Mouse (Mus musculus): ENCODE measurements around the gene Dthd1. TPM values are rescaled to one million over a fixed set of nuclear protein-coding genes. Genes with fewer than 3 reads are reported as not detected.

The Dthd1 gene
- polyA plus RNA-seq, 1 experiment from 2014 or later, result not detected

DNA sequence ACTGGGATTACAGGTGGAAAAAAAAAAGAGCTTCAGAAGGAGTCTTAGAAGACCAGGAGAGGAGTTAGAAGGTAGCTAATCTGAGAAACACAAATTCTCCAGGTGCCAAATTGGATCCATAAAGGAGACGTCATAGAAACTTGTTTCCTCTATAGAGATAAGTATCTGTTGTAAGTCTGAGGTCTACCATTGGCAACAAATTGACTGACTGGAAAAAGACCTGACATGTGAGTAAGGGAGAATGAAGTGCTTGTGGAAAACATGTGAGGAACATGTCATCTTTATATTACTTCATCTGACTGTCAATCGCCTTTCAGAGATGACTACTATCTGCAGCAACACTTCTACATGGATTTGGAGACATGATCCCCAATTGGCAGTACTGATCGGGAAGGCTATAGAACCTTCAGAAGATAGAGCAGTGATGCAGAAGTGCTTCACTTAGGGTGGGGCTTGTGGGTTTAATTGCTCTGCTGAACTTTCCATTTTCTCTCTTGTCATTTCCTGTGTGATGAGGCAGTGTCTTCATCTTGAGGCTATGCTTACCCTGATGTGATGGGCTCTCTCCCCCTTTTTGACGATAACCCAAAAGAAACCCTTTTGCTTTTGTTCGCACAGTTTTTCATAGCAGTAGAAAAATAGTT, 22.6 kb upstream of the Dthd1 start:
- Histone ChIP-seq H3K4me1 (ENCODE audit: control insufficient read depth, insufficient read depth, low read length) (no peaks in the 10 kb centered on the region), H3K9ac (ENCODE audit: low read length) (no peak overlapping the region), H3K36me3 (ENCODE audit: control insufficient read depth, insufficient read depth, low read length) (no peaks in the 10 kb centered on the region), H3K4me3 (ENCODE audit: low read depth, low read length) (no peak overlapping the region), H3K9me3 (ENCODE audit: control insufficient read depth, low read length) (no peaks in the 10 kb centered on the region), H3K27me3 (ENCODE audit: control insufficient read depth, insufficient read depth, low read length) (no peaks in the 10 kb centered on the region), H3K4me2 (ENCODE audit: low read depth, severe bottlenecking) (no peak overlapping the region), H3K27ac (replicated peaks; ENCODE audit: low read depth, low read length) (no peak overlapping the region)
- DNase-seq (ENCODE audit: low spot score) (no peak), ATAC-seq (ENCODE audit: insufficient number of reproducible peaks, low FRiP score, low TSS enrichment, low read depth) (no peak)
- 89% methylated on average over 5 of the region's 5 CpGs for WGBS

GRCm38 (mm10) chr5:62792776-62793175, 20.8 kb upstream of the Dthd1 start:
- Histone ChIP-seq H3K9me3 (ENCODE audit: control insufficient read depth, low read length) (no peaks in the 10 kb centered on the region), H3K4me1 (ENCODE audit: control insufficient read depth, insufficient read depth, low read length) (no peaks in the 10 kb centered on the region), H3K4me2 (ENCODE audit: low read depth, severe bottlenecking) (no peak overlapping the region), H3K27ac (replicated peaks; ENCODE audit: low read depth, low read length) (no peak overlapping the region), H3K4me3 (ENCODE audit: low read depth, low read length) (no peak overlapping the region), H3K36me3 (ENCODE audit: control insufficient read depth, insufficient read depth, low read length) (no peaks in the 10 kb centered on the region), H3K27me3 (ENCODE audit: control insufficient read depth, insufficient read depth, low read length) (no peaks in the 10 kb centered on the region), H3K9ac (ENCODE audit: low read length) (no peak overlapping the region)
- DNase-seq (ENCODE audit: low spot score), result no peak
- no peak for ATAC-seq (ENCODE audit: insufficient number of reproducible peaks, low FRiP score, low TSS enrichment, low read depth)
- WGBS, result 87% methylated on average over 1 of the region's 1 CpGs

DNA sequence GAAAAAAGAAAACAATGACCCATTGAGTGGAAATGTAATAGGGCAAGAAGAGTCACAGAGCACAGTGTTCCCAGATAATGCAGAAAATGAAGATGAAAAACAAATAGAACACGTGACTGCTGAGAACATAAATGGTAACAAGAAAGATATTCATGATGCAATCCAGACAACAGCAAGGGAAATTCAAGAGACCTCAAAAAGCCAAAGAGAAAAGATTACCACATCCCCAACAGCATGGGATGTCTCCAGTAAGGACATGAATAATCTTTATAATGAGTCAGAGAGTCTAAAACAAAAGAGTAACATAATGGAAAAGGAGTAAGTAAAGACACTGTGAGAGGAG, 420 bp downstream of the Dthd1 start:
- Histone ChIP-seq H3K9ac (ENCODE audit: low read length) (no peak overlapping the region), H3K4me3 (ENCODE audit: low read depth, low read length) (no peak overlapping the region), H3K4me2 (ENCODE audit: low read depth, severe bottlenecking) (no peak overlapping the region), H3K36me3 (ENCODE audit: control insufficient read depth, insufficient read depth, low read length) (no peaks in the 10 kb centered on the region), H3K27me3 (ENCODE audit: control insufficient read depth, insufficient read depth, low read length) (no peaks in the 10 kb centered on the region), H3K27ac (replicated peaks; ENCODE audit: low read depth, low read length) (no peak overlapping the region), H3K4me1 (ENCODE audit: control insufficient read depth, insufficient read depth, low read length) (no peaks in the 10 kb centered on the region), H3K9me3 (ENCODE audit: control insufficient read depth, low read length) (no peaks in the 10 kb centered on the region)
- no peak for ATAC-seq (ENCODE audit: insufficient number of reproducible peaks, low FRiP score, low TSS enrichment, low read depth)
- DNase-seq (ENCODE audit: low spot score), result no peak
- WGBS, result 73% methylated on average over 1 of the region's 1 CpGs

DNA sequence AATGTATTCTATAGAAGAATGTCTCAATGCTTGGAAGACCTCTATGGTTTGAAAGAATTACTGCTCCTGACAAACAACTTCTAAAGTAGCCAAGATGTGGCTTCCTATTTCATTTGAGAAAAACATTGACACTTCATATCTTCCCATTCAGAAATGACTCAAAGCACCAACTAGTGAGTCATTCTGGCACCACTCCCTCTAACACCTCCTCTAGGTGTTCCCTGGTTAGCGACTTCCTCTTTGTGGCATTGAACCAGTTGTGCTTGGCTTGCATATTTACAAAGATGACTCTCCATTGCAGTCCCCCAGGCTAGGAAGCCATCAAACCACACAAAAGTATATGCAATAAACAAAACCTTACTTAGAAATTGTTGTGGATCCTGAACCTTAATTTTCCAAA, 2.1 kb downstream of the Dthd1 start:
- H3K9ac ChIP-seq (ENCODE audit: low read length), result no peak overlapping the region
- H3K36me3 ChIP-seq (ENCODE audit: control insufficient read depth, insufficient read depth, low read length), result no peaks in the 10 kb centered on the region
- ATAC-seq (ENCODE audit: insufficient number of reproducible peaks, low FRiP score, low TSS enrichment, low read depth) (no peak), DNase-seq (ENCODE audit: low spot score) (no peak)
- H3K4me3 ChIP-seq (ENCODE audit: low read depth, low read length), result no peak overlapping the region
- no peaks in the 10 kb centered on the region for H3K9me3 ChIP-seq (ENCODE audit: control insufficient read depth, low read length)
- H3K4me2 ChIP-seq (ENCODE audit: low read depth, severe bottlenecking), result no peak overlapping the region
- WGBS, result 77% methylated on average over 1 of the region's 1 CpGs
- no peak overlapping the region for H3K27ac ChIP-seq (replicated peaks; ENCODE audit: low read depth, low read length)
- no peaks in the 10 kb centered on the region for H3K27me3 ChIP-seq (ENCODE audit: control insufficient read depth, insufficient read depth, low read length)
- H3K4me1 ChIP-seq (ENCODE audit: control insufficient read depth, insufficient read depth, low read length), result no peaks in the 10 kb centered on the region

DNA sequence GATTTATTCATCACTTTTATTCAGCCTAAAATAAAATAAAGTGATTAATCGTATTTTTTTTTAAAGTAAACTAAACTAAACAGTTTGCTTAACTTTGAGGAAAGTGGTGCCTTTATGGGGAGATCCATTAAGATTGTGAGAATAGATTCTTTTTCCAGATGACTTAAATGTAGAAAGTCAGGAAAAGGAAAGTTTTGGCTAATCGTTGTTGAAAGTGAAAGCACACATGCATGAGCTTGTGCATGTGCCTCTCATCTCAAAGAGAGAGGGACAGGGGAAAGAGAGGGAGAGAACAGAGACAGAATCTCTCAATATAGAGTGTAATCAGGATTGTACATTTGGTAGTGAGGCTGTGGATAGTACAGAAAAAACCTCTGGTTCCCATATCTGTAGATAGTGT, 5.9 kb downstream of the Dthd1 start:
- Histone ChIP-seq H3K4me1 (ENCODE audit: control insufficient read depth, insufficient read depth, low read length) (no peaks in the 10 kb centered on the region), H3K9me3 (ENCODE audit: control insufficient read depth, low read length) (no peaks in the 10 kb centered on the region; the same call in 1 of the 2 replicates), H3K27me3 (ENCODE audit: control insufficient read depth, insufficient read depth, low read length) (no peaks in the 10 kb centered on the region), H3K4me3 (ENCODE audit: low read depth, low read length) (no peak overlapping the region), H3K9ac (ENCODE audit: low read length) (no peak overlapping the region), H3K36me3 (ENCODE audit: control insufficient read depth, insufficient read depth, low read length) (no peaks in the 10 kb centered on the region), H3K27ac (replicated peaks; ENCODE audit: low read depth, low read length) (no peak overlapping the region), H3K4me2 (ENCODE audit: low read depth, severe bottlenecking) (no peak overlapping the region)
- WGBS, result 81% methylated on average over 2 of the region's 2 CpGs
- no peak for DNase-seq (ENCODE audit: low spot score)
- ATAC-seq (ENCODE audit: insufficient number of reproducible peaks, low FRiP score, low TSS enrichment, low read depth), result no peak

DNA sequence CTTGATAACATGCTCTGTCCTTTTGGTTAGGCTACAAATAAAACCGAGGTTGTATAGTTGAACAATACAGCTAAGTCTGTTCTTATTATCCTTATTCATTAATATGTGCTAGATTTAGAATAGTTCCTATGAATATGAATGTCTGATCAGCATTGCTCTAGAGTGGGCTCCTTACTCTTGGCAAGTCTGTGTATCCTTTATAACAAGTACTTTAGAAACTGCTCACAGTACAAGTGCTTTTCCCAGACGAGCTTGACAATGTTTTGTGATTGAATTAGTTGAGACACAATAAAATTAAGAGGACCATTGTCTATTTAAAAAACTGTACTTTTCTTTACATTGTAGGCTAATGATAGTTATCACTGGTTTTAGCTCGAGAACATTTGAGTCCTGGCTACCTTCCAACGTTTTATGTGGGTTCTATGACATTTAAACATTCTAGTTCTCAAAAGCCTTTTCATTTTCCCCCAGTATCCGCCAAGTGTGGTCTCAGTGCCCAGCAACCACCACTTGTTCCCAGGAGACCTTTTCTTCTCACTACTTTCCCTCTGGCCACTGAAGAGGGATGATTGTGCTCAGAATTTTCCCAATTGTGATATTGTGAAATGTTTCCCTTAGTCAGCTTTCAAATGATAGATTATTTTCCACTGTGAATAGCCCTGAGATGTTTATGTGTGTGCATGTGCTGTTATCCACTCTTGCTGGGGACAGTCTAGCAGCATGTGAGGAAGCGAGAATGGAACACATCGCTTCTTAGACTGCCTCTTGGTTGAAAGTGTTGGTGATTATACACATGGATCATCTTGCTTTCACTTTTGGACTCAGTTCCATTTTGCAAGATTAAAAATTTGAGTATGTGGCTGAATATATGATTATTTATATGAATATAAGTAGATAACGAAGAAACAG, 7.0 kb downstream of the Dthd1 start:
- H3K4me1 ChIP-seq (ENCODE audit: control insufficient read depth, insufficient read depth, low read length), result no peaks in the 10 kb centered on the region
- no peaks in the 10 kb centered on the region for H3K27me3 ChIP-seq (ENCODE audit: control insufficient read depth, insufficient read depth, low read length)
- DNase-seq (ENCODE audit: low spot score), result no peak
- H3K9me3 ChIP-seq (ENCODE audit: control insufficient read depth, low read length), result no peaks in the 10 kb centered on the region; the same call in 1 of the 2 replicates
- no peak overlapping the region for H3K4me2 ChIP-seq (ENCODE audit: low read depth, severe bottlenecking)
- no peaks in the 10 kb centered on the region for H3K36me3 ChIP-seq (ENCODE audit: control insufficient read depth, insufficient read depth, low read length)
- ATAC-seq (ENCODE audit: insufficient number of reproducible peaks, low FRiP score, low TSS enrichment, low read depth), result no peak
- WGBS, result 81% methylated on average over 8 of the region's 8 CpGs
- H3K27ac ChIP-seq (replicated peaks; ENCODE audit: low read depth, low read length), result no peak overlapping the region
- H3K4me3 ChIP-seq (ENCODE audit: low read depth, low read length), result no peak overlapping the region
- H3K9ac ChIP-seq (ENCODE audit: low read length), result no peak overlapping the region

DNA sequence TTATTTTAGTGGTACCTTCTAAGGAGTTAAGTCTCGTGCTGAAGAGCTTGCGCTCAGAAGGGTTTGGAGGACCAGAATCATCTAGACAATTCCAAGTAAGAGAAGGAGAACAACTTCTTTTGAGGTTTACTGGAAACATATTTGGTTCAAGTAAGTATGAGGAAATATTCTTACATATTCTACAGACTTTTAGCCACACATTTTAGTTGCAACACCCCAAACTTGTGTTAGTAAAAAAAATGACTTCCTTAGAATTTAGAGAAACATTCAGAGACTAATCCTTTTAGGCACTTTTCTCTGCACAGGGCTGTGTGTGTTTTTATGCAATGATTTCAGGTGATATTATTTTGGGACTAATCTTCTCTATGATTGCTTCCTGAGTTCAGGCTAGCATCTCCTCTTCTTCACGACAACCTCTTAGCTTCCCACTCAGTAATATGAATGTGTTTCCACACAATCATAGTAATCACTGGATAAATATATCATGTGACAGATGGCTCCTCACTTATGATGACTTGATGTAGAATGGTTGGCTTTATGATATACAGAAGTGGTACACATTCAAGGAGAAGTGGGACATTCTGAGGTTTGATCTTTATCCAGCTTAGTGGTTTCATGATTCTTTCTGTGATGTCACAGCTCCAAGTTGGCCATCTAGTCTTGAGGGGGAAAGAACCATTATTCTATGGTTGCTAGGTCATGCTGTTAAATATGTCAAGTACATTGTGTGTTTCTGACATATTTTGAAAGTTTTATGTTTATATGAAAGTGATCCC, 29.5 kb downstream of the Dthd1 start:
- Histone ChIP-seq H3K4me2 (ENCODE audit: low read depth, severe bottlenecking) (no peak overlapping the region), H3K4me1 (ENCODE audit: control insufficient read depth, insufficient read depth, low read length) (no peaks in the 10 kb centered on the region), H3K4me3 (ENCODE audit: low read depth, low read length) (no peak overlapping the region), H3K9me3 (ENCODE audit: control insufficient read depth, low read length) (no peaks in the 10 kb centered on the region), H3K9ac (ENCODE audit: low read length) (no peak overlapping the region), H3K27me3 (ENCODE audit: control insufficient read depth, insufficient read depth, low read length) (no peaks in the 10 kb centered on the region), H3K27ac (replicated peaks; ENCODE audit: low read depth, low read length) (no peak overlapping the region), H3K36me3 (ENCODE audit: control insufficient read depth, insufficient read depth, low read length) (no peaks in the 10 kb centered on the region)
- WGBS, result 94% methylated on average over 3 of the region's 3 CpGs
- DNase-seq (ENCODE audit: low spot score), result no peak
- ATAC-seq (ENCODE audit: insufficient number of reproducible peaks, low FRiP score, low TSS enrichment, low read depth), result no peak

GRCm38 (mm10) chr5:62846571-62847131, 33.0 kb downstream of the Dthd1 start:
- no peak overlapping the region for H3K4me3 ChIP-seq (ENCODE audit: low read depth, low read length)
- no peak overlapping the region for H3K27ac ChIP-seq (replicated peaks; ENCODE audit: low read depth, low read length)
- H3K4me2 ChIP-seq (ENCODE audit: low read depth, severe bottlenecking), result no peak overlapping the region
- WGBS, result 88% methylated on average over 6 of the region's 6 CpGs
- no peak overlapping the region for H3K9ac ChIP-seq (ENCODE audit: low read length)
- DNase-seq (ENCODE audit: low spot score) (no peak), ATAC-seq (ENCODE audit: insufficient number of reproducible peaks, low FRiP score, low TSS enrichment, low read depth) (no peak)
- H3K27me3 ChIP-seq (ENCODE audit: control insufficient read depth, insufficient read depth, low read length), result no peaks in the 10 kb centered on the region
- H3K4me1 ChIP-seq (ENCODE audit: control insufficient read depth, insufficient read depth, low read length), result no peaks in the 10 kb centered on the region
- no peaks in the 10 kb centered on the region for H3K9me3 ChIP-seq (ENCODE audit: control insufficient read depth, low read length)
- H3K36me3 ChIP-seq (ENCODE audit: control insufficient read depth, insufficient read depth, low read length), result no peaks in the 10 kb centered on the region

All from limb, embryonic 11.5 days (tissue).